Mouse (Mus musculus) cerebral cortex, adult 2 months (tissue): ENCODE data around the gene Id2.

Source experiments
- WGBS: fragments of 180-500 bp; shearing (Covaris S2); methylation state at CpG from one replicate; pipeline ENCODE4 v1.1.7; 2018; 5-methylcytosine and 5-hydroxymethylcytosine counted together

Gene Id2

DNA sequence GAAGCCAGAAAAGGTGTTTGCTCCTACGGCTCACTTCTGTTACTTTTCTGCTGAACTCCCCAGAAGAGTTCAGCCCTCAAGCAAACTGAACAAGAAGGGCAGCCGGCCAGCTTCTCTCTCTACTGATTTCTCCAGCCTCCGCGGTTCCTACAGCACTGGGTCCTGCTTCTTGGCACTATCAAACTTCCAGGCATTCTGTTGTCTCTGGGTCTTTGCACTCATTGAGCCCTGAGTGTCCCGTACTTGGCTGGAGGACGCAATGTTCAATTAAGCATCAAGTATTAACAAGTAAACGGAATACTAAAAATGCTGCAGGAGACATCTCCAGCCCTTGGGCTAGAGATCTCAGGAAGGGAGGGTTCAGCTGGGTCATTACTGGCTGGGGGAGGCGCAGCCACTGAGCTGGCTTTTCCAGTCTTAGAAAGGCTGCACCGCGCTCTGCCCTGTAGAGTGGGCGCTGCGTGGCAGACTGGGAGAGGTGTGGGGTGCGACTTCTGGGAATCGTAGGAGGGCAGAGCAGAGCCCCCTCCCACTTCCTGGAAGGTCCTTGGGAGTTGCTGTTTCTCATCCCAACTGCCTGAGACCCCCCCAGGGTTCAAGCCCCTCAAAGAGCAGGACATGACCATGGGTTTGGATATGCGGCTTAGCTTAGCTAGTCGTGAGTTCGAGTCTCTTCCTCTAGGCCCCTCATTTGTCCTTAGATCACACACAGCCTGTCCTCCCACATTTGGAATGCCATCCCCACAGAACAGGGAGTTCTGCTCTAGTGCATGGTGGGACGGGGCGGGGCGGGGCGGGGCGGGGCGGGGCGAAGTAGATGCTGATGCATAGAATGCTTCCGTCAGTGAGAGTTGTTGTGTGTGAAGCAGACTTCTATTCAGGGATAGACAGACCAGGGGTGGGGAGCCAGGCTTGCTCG, 13.4 kb downstream of the Id2 start:
- 49% methylated on average over 26 of the region's 26 CpGs for WGBS

DNA sequence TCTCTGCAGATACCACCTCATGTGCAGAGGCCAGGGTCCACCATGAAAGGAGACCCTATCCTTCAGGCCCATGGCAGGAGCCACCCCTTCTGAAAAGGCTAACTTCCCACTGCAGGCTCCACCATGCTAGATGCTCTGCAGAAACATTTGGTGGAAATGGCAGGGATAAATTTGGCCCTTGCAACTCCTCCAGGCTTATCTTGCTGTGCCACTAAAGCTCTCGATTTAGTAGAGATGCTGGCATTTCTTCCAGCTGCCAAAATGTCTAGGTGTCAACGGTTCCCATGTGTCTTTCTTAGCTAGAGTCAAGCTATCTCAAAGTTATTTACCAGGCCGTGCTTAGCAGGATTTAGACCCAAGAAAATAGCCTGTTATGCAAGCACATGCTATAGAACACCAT, 22.6 kb downstream of the Id2 start:
- WGBS, result 50% methylated on average over 3 of the region's 3 CpGs

DNA sequence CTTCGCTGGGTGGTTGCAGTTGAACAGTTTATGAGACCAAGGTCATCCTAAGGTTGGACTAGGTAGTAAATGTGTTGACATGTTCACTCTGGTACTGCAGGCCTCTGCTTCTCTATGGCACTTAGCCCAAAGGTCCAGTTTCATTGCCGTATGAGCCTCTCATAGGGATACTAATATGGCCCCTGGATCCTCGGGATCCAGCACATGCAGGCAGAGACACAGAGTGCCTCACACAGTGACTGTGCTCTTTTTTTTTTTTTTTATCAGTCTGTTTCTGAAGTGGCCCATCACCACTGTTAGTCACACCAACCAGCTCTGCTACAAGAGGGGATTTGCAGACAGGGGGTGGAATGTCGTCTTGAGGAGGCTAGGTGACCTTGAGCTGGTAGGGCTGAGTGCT, 23.6 kb downstream of the Id2 start:
- 83% methylated on average over 4 of the region's 4 CpGs for WGBS

DNA sequence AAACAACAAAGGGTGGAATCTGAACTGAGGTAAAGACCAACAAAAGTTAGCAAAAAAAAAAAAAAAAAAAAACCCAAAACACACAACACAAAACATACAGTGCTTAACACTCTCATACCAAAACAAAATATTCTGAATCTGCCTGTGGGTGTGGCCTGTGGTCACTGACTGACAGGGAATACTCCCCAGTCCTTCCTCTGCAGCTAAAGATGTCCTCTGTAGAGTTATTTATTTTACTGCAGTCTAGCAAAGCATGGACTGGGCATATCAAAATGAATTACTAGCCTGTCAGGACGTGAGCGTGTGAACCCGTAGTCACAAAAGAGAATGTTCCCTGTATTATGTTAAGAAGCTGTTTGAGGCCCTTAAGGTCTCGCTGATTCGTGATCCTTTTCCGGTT, 34.7 kb downstream of the Id2 start:
- WGBS, result 83% methylated on average over 6 of the region's 6 CpGs

DNA sequence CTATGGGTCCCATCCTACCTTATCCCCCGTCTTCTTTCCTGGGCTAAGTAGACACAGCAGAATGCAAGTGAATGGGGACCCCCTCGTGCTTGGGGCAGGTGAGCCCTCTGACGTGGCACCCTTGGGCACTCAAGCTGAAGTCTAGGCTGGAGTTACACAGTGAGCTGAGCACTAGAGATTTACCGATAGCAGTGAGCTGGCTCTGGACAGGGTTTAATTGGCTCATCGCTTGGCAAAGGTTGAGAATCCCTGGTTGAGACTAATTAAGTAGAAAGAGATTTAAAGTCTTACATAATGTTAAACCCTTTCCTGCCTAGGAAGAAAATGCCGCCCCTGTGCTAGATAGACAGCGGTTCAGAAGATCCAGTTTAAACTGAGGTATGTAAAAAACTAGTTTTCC, 36.0 kb downstream of the Id2 start:
- 70% methylated on average over 7 of the region's 7 CpGs for WGBS

DNA sequence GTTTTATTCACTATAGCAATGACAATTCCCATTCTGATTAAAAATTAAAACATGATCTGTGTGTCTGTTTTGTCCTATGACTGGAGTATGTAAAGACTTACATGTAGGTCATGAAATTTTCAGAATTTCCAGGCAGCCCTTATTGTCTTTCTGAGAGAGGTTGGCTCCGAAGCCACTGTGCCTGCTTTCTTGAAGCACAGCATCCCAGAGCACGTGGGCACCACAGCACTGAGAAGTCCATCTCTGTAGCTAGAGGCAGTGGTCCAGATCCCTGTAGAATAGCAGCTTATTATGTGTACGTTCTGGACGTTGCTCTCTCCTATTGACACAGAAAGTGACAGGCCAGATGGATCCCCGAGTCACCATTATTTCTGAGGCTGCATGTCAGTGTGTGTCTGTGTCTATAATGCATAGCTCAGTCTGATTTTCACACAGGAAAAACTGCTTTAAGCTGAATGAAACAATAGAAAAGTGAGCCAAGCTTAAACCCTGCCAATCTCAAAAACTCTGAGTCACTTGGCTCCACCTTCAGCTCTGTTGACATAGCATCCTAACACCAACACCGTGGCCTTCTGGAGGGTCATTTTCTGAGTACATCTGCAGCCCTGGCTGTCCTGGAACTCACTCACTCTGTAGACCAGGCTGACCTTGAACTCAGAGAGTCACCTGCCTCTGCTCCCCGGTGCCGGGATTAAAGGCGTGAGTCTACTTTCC, 37.3 kb downstream of the Id2 start:
- 43% methylated on average over 9 of the region's 9 CpGs for WGBS

DNA sequence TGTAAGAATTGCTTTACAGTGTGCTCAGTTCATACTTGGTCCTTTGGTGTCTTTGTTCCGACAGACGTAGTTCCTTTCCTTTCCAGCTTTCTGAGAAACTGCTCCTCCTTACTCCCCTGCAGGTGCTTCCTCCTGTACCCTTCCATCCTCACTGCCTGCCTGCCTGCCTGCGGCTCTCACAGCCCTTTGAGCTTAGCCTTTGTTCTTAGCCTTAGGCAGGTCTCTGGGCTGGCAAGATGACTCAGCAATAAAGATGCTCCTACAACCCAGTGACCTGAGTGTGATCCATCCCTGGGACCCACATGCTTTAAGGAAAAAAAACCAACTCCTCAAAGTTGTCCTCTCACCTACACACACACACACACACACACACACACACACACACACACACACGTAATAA, 42.0 kb downstream of the Id2 start:
- WGBS, result 41% methylated on average over 4 of the region's 4 CpGs

DNA sequence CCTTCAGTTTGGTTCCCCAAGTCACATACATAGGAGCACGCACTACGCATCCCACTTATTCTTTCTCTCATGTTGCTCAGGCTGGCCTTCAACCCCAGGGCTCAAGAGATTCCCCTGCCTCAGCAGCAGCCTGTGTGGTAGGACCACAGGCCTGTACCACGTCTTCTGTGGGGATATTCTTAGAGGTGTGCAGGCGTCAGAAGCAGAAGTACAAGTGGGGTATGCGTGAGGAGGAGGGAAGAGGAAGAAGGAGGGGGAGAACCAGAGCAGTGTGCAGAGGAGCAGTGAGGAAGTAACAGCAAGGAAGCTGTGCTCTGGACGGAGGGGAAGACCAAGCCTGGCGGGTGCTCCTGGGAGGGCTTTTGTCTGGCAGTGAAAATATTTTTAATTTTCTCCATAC, 42.4 kb downstream of the Id2 start:
- WGBS, result 51% methylated on average over 7 of the region's 7 CpGs

DNA sequence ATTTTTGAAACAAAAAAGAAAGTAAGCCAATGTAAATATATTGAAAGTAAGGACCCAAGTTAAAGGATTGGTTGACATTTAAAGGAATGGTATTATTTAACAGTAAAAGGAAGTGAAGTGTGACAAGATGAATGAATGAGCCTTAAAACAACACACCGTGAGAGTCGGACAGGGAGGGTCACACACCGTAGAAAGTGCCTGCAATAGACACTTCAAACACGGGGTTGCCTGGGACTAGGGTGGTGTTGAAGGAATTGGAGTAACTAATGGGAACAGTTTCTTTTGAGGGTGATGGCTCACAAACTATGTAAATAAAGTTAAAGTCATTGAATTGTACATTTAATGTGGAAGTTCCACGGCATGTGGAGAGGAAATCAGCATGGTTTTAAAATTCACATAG, 47.7 kb downstream of the Id2 start:
- WGBS, result 75% methylated on average over 5 of the region's 5 CpGs

DNA sequence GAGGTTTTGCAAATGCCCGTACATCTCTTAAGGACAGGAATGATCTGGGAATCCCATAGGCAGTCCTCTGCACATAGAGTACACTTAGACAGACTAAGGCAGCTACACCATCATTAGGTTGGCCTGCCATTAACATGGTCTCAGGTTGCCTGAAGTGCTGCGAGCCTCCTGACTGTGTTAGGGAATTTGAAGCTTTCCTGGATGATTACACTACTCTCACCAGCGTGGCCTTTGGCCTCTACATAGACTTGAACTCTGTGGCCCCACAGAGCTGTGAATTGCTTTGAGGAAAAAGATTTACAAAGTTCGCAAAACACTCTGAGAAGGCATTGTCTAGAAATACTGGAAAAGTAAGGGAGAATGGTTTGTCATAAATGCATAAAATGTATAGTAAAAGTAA, 52.4 kb downstream of the Id2 start:
- WGBS, result 96% methylated on average over 4 of the region's 4 CpGs

DNA sequence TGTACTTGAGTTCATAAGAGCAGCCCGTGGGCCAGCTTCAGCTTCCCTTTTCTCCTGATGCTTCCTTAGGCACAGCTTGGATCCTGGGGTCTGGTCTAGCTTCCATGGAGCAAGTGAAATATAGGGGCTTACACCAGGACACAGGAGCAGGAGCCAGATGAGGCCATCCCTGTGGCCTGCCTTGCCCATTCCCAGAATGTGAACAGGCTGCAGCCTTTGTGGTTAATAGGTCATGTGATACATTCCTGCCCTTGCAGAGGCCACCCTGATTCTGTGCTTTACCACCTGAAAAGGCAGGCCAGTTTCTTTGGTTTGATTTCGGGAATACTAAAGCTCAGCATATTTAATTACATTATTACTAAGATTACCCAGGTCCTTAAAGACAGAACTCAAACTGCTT, 52.9 kb downstream of the Id2 start:
- WGBS, result 87% methylated on average over 2 of the region's 2 CpGs
